Comparison of ENCODE assay signal across 19 mouse cellular contexts in the genomic region with DNA sequence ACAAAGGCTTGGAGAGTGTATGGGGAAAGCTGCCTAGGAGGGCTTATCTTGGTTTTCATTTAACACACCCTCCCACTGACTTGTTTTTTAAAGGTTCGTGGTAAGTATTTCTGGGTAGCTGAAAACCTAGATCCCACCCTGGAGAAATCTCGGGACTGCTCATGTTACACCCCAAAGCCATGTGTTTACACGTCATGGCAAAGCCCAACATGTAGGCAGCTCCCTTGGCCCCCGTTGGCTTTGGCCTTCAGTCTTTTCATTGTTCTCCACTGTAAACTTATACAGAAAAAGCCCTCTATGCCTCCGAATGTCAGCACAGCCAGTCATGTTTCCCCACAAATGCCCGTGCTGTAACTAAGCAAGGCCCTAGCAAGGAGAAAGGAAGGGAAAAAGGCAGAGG.
DNase-seq lines count a peak whose midpoint lies in the region; ATAC-seq and TF ChIP-seq lines count a peak whose summit lies in the region.
"Had no signal": no experiment of that assay in that cellular context is flagged by ENCODE, and none has a peak within 500 bp of the region (broad histone marks: within the 10 kb centered on the region; RNA-seq: fewer than 3 reads in every experiment).

No protein-coding gene starts in this region.

- H3K9ac ChIP-seq in heart, embryonic 11.5 days (ENCODE audit: low read depth, low read length) = 0 out of 2 replicates have a peak overlapping the region, but pooled peaks have one; percentile 10
- no peak overlapping the region for H3K9ac ChIP-seq in stomach, embryonic 14.5 days (replicated peaks; ENCODE audit: low read depth, low read length)
- no peak overlapping the region for H3K9ac ChIP-seq in stomach, postnatal 0 days (ENCODE audit: low read length)
- no peak overlapping the region for H3K9ac ChIP-seq in limb, embryonic 12.5 days (replicated peaks)
- H3K9ac ChIP-seq: liver, embryonic 13.5 days; lung, embryonic 14.5 days; neural tube, embryonic 13.5 days had no signal

- H3K4me2 ChIP-seq in heart, embryonic 11.5 days = no peak overlapping the region; the same call in 1 of the 2 replicates
- H3K4me2 ChIP-seq in stomach, embryonic 14.5 days (replicated peaks; ENCODE audit: low read depth, low read length) = no peak overlapping the region
- H3K4me2 ChIP-seq in stomach, postnatal 0 days (replicated peaks; ENCODE audit: low read depth) = no peak overlapping the region
- H3K4me2 ChIP-seq in limb, embryonic 12.5 days = no peak overlapping the region
- H3K4me2 ChIP-seq: liver, embryonic 13.5 days; lung, embryonic 14.5 days; neural tube, embryonic 13.5 days had no signal

- intact Hi-C loops in heart, postnatal 25 days (cut with DNase I) = no loop called here

- no peaks in the 10 kb centered on the region for H3K9me3 ChIP-seq in heart, embryonic 11.5 days (replicated peaks; ENCODE audit: control insufficient read depth, low read length)
- no peaks in the 10 kb centered on the region for H3K9me3 ChIP-seq in stomach, embryonic 14.5 days (ENCODE audit: control insufficient read depth, low read depth, low read length)
- no peaks in the 10 kb centered on the region for H3K9me3 ChIP-seq in stomach, postnatal 0 days (ENCODE audit: control insufficient read depth, low read length)
- H3K9me3 ChIP-seq in limb, embryonic 12.5 days = no peaks in the 10 kb centered on the region
- H3K9me3 ChIP-seq: liver, embryonic 13.5 days; neural tube, embryonic 13.5 days had no signal

- H3K4me1 ChIP-seq in heart, embryonic 11.5 days (ENCODE audit: control insufficient read depth, insufficient read depth, low read length) = peaks cover 46% of the 10 kb centered on the region
- H3K4me1 ChIP-seq in stomach, embryonic 14.5 days (ENCODE audit: control insufficient read depth, insufficient read depth, low read length) = peaks cover 16% of the 10 kb centered on the region
- no peaks in the 10 kb centered on the region for H3K4me1 ChIP-seq in stomach, postnatal 0 days (replicated peaks; ENCODE audit: control insufficient read depth, insufficient read depth)
- peaks cover 68% of the 10 kb centered on the region for H3K4me1 ChIP-seq in limb, embryonic 12.5 days (replicated peaks)

- WGBS in heart, embryonic 11.5 days (ENCODE audit: insufficient replicate concordance) = 53% methylated on average over 6 of the region's 6 CpGs
- whole genome bisulfite sequencing in stomach, embryonic 14.5 days = 35% methylated on average over 6 of the region's 6 CpGs
- 36% methylated on average over 6 of the region's 6 CpGs for WGBS in stomach, postnatal 0 days
- 36% methylated on average over 6 of the region's 6 CpGs for WGBS in limb, embryonic 12.5 days

- TF ChIP-seq EP300 in stomach, postnatal 0 days (optimal IDR thresholded peaks at IDR 0.05) = no peak

- H3K27ac ChIP-seq in heart, embryonic 11.5 days (ENCODE audit: low read depth, low read length) = peak overlapping the region; percentile 35; the same call in 1 of the 2 replicates
- peak overlapping the region; percentile 41; the same call in 1 of the 2 replicates for H3K27ac ChIP-seq in stomach, embryonic 14.5 days (ENCODE audit: low read length)
- no peak overlapping the region; the same call in 1 of the 2 replicates for H3K27ac ChIP-seq in stomach, postnatal 0 days (replicated peaks)
- peak overlapping the region; percentile 96 for H3K27ac ChIP-seq in limb, embryonic 12.5 days
- H3K27ac ChIP-seq: kidney, postnatal 0 days; liver, embryonic 13.5 days; neural tube, embryonic 13.5 days had no signal

- DNase-seq in heart, postnatal 25 days (ENCODE audit: low spot score) = no peak
- no peak for DNase-seq in stomach, postnatal 0 days (ENCODE audit: low spot score)
- no peak for DNase-seq in thymus, postnatal 14 days
- no peak for DNase-seq in layer of hippocampus, adult 8-10 months (ENCODE audit: low spot score in 2 of 2)
- no peak for DNase-seq in thymus, adult 18-20 months
- DNase-seq: cerebellum, adult 2 months; cerebellum, postnatal 36 days; gastrocnemius, postnatal 14 days; heart, adult 18-20 months; kidney, adult 18-20 months; layer of hippocampus, postnatal 36 days; liver, embryonic 13.5 days; lung, embryonic 14.5 days; lung, postnatal 36 days had no signal

- ATAC-seq in heart, embryonic 11.5 days (replicated peaks; ENCODE audit: insufficient number of reproducible peaks, low FRiP score, low TSS enrichment) = no peak
- no peak for ATAC-seq in stomach, embryonic 14.5 days (ENCODE audit: insufficient number of reproducible peaks, insufficient read depth, low FRiP score, low read depth)
- ATAC-seq in stomach, postnatal 0 days (ENCODE audit: low FRiP score, low TSS enrichment) = no peak
- ATAC-seq in limb, embryonic 12.5 days (ENCODE audit: insufficient number of reproducible peaks, insufficient read depth, low FRiP score, low TSS enrichment, low read depth) = 0 out of 2 replicates have a peak, but pooled peaks have one; percentile 11

- H3K36me3 ChIP-seq in heart, embryonic 11.5 days (ENCODE audit: control insufficient read depth, insufficient read depth, low read length) = no peaks in the 10 kb centered on the region
- H3K36me3 ChIP-seq in stomach, embryonic 14.5 days (ENCODE audit: control insufficient read depth, insufficient read depth, low read length) = no peaks in the 10 kb centered on the region
- H3K36me3 ChIP-seq in stomach, postnatal 0 days (ENCODE audit: control insufficient read depth, insufficient read depth, low read length) = no peaks in the 10 kb centered on the region
- no peaks in the 10 kb centered on the region for H3K36me3 ChIP-seq in limb, embryonic 12.5 days
- H3K36me3 ChIP-seq: liver, embryonic 13.5 days; neural tube, embryonic 13.5 days had no signal

- no peaks in the 10 kb centered on the region for H3K27me3 ChIP-seq in heart, embryonic 11.5 days (ENCODE audit: control insufficient read depth, insufficient read depth, low read length)
- no peaks in the 10 kb centered on the region for H3K27me3 ChIP-seq in stomach, embryonic 14.5 days (ENCODE audit: control insufficient read depth, insufficient read depth, low read length)
- H3K27me3 ChIP-seq in stomach, postnatal 0 days (ENCODE audit: control insufficient read depth, insufficient read depth, low read length) = no peaks in the 10 kb centered on the region
- H3K27me3 ChIP-seq in limb, embryonic 12.5 days = peaks cover 9% of the 10 kb centered on the region; the same call in 1 of the 2 replicates
- H3K27me3 ChIP-seq: liver, embryonic 13.5 days had no signal

- TF ChIP-seq CTCF in stomach, postnatal 0 days (IDR thresholded peaks at IDR 0.05; ENCODE audit: low read depth) = no peak

- no peak overlapping the region for H3K4me3 ChIP-seq in heart, embryonic 11.5 days (ENCODE audit: low read depth, low read length)
- H3K4me3 ChIP-seq in stomach, embryonic 14.5 days (ENCODE audit: low read depth, low read length) = no peak overlapping the region
- no peak overlapping the region for H3K4me3 ChIP-seq in stomach, postnatal 0 days (ENCODE audit: low read depth, low read length)
- H3K4me3 ChIP-seq in limb, embryonic 12.5 days (replicated peaks) = no peak overlapping the region
- H3K4me3 ChIP-seq: liver, embryonic 13.5 days; neural tube, embryonic 13.5 days had no signal
